Mouse (Mus musculus): ENCODE data around the gene Mcu. TPM values are rescaled to one million over a fixed set of nuclear protein-coding genes. Genes with fewer than 3 reads are reported as not detected.

Gene Mcu
- total and polyA plus RNA-seq, 3 experiments, result 4.9 to 5.7 (median 5.3) TPM

- Histone ChIP-seq H3K4me1 (ENCODE audit: control insufficient read depth in 1 of 2, insufficient read depth in 2 of 2) (peaks cover 2 to 3% of the 10 kb centered on the region in 2 experiments; a peak in 1 of 4 replicates), H3K27ac (ENCODE audit: insufficient read depth, low read depth) (no peak overlapping the region), H3K9ac (ENCODE audit: insufficient read depth, low read depth) (no peak overlapping the region), H3K4me2 (ENCODE audit: insufficient read depth, low read depth, poor library complexity, severe bottlenecking) (no peak overlapping the region), H3K79me2 (replicated peaks; ENCODE audit: control insufficient read depth, extremely low read depth, insufficient read depth, poor library complexity, severe bottlenecking) (no peaks in the 10 kb centered on the region), H3K36me3 (replicated peaks in 1 of 2; ENCODE audit: control insufficient read depth in 1 of 2, insufficient read depth in 1 of 2, low read length in 1 of 2) (peaks cover 0 to 9% of the 10 kb centered on the region in 2 experiments), H3K27me3 (replicated peaks) (no peaks in the 10 kb centered on the region), H3K4me3 (replicated peaks in 1 of 3; ENCODE audit: low read depth in 2 of 3, low read length in 2 of 3, poor library complexity in 1 of 3) (no peak overlapping the region), H3K9me3 (replicated peaks; ENCODE audit: low read length) (no peaks in the 10 kb centered on the region)
- TF ChIP-seq POLR2A (IDR thresholded peaks at IDR 0.05; ENCODE audit: low read depth, low read length) (no peak), TCF12 (IDR thresholded peaks at IDR 0.05; ENCODE audit: low read depth, low read length) (no peak), USF2 (conservative IDR thresholded peaks at IDR 0.05; ENCODE audit: low read depth, low read length) (no peak), UBTF (IDR thresholded peaks at IDR 0.05; ENCODE audit: low read depth, low read length) (no peak), BHLHE40 (IDR thresholded peaks at IDR 0.05; ENCODE audit: low read depth, low read length) (no peak), SMC3 (IDR thresholded peaks at IDR 0.05; ENCODE audit: low read depth, low read length) (no peak), MAX (IDR thresholded peaks at IDR 0.05; ENCODE audit: low read length) (no peak), PAX5 (IDR thresholded peaks at IDR 0.05; ENCODE audit: low read length) (no peak), MEF2A (IDR thresholded peaks at IDR 0.05; ENCODE audit: borderline replicate concordance, low read depth, low read length) (no peak), NRF1 (IDR thresholded peaks at IDR 0.05; ENCODE audit: low read depth, low read length) (no peak), ELF1 (IDR thresholded peaks at IDR 0.05; ENCODE audit: low read depth, low read length) (no peak)
- dilution Hi-C loops (cut with MboI; ENCODE audit: extremely low pct_ligation_motif_present, extremely low pct_unique_long_range_greater_than_20kb, low sequenced_read_pairs), result no loop called here
- no peak for DNase-seq (ENCODE audit: extremely low read depth)
- in situ Hi-C loops (cut with MboI; ENCODE audit: low pct_ligation_motif_present, low pct_unique_long_range_greater_than_20kb, low sequenced_read_pairs), result no loop called here
Observed at GRCm38 (mm10) chr10:59447546-59447945, 168.9 kb downstream of the Mcu start.

- no peaks in the 10 kb centered on the region for H3K9me3 ChIP-seq (replicated peaks; ENCODE audit: low read length)
- dilution Hi-C loops (cut with MboI; ENCODE audit: extremely low pct_ligation_motif_present, extremely low pct_unique_long_range_greater_than_20kb, low sequenced_read_pairs), result no loop called here
- H3K9ac ChIP-seq (ENCODE audit: insufficient read depth, low read depth), result no peak overlapping the region
- no peak for DNase-seq (ENCODE audit: extremely low read depth)
- H3K36me3 ChIP-seq (replicated peaks in 1 of 2; ENCODE audit: control insufficient read depth in 1 of 2, insufficient read depth in 1 of 2, low read length in 1 of 2), result peaks cover 0 to 9% of the 10 kb centered on the region in 2 experiments
- H3K4me2 ChIP-seq (ENCODE audit: insufficient read depth, low read depth, poor library complexity, severe bottlenecking), result no peak overlapping the region
- H3K27me3 ChIP-seq (replicated peaks), result no peaks in the 10 kb centered on the region
- H3K27ac ChIP-seq (ENCODE audit: insufficient read depth, low read depth), result no peak overlapping the region
- H3K79me2 ChIP-seq (replicated peaks; ENCODE audit: control insufficient read depth, extremely low read depth, insufficient read depth, poor library complexity, severe bottlenecking), result no peaks in the 10 kb centered on the region
- in situ Hi-C loops (cut with MboI; ENCODE audit: low pct_ligation_motif_present, low pct_unique_long_range_greater_than_20kb, low sequenced_read_pairs), result no loop called here
- peaks cover 2 to 3% of the 10 kb centered on the region in 2 experiments; a peak in 1 of 4 replicates for H3K4me1 ChIP-seq (ENCODE audit: control insufficient read depth in 1 of 2, insufficient read depth in 2 of 2)
- no peak overlapping the region for H3K4me3 ChIP-seq (replicated peaks in 1 of 3; ENCODE audit: low read depth in 2 of 3, low read length in 2 of 3, poor library complexity in 1 of 3)
- no peak for TF ChIP-seq EP300 (IDR thresholded peaks at IDR 0.05; ENCODE audit: low read length)
- TF ChIP-seq NRF1 (IDR thresholded peaks at IDR 0.05; ENCODE audit: low read depth, low read length), result no peak
- TF ChIP-seq IRF4 (IDR thresholded peaks at IDR 0.05; ENCODE audit: low read depth, low read length), result no peak
- TF ChIP-seq TBP (conservative IDR thresholded peaks at IDR 0.05; ENCODE audit: low read depth, low read length), result no peak
- TF ChIP-seq ZC3H11A (IDR thresholded peaks at IDR 0.05; ENCODE audit: low read depth, low read length), result no peak
- no peak for TF ChIP-seq JUN (IDR thresholded peaks at IDR 0.05; ENCODE audit: insufficient read depth, low read depth, low read length)
- TF ChIP-seq JUND (conservative IDR thresholded peaks at IDR 0.05; ENCODE audit: low read depth, low read length), result no peak
- no peak for TF ChIP-seq BHLHE40 (IDR thresholded peaks at IDR 0.05; ENCODE audit: low read depth, low read length)
- no peak for TF ChIP-seq MAX (IDR thresholded peaks at IDR 0.05; ENCODE audit: low read length)
- TF ChIP-seq SIN3A (IDR thresholded peaks at IDR 0.05; ENCODE audit: low read length), result no peak
- no peak for TF ChIP-seq PAX5 (IDR thresholded peaks at IDR 0.05; ENCODE audit: low read length)
- no peak for TF ChIP-seq NELFE (IDR thresholded peaks at IDR 0.05; ENCODE audit: low read depth, low read length)
- no peak for TF ChIP-seq SMC3 (IDR thresholded peaks at IDR 0.05; ENCODE audit: low read depth, low read length)
- TF ChIP-seq ETS1 (conservative IDR thresholded peaks at IDR 0.05; ENCODE audit: low read depth, low read length), result no peak
- no peak for TF ChIP-seq MEF2A (IDR thresholded peaks at IDR 0.05; ENCODE audit: borderline replicate concordance, low read depth, low read length)
- TF ChIP-seq CHD2 (IDR thresholded peaks at IDR 0.05; ENCODE audit: low read length), result no peak
- no peak for TF ChIP-seq TCF12 (IDR thresholded peaks at IDR 0.05; ENCODE audit: low read depth, low read length)
- TF ChIP-seq ZNF384 (IDR thresholded peaks at IDR 0.05; ENCODE audit: low read depth, low read length), result no peak
- TF ChIP-seq MAFK (IDR thresholded peaks at IDR 0.05; ENCODE audit: insufficient replicate concordance, low read length), result no peak
Observed at GRCm38 (mm10) chr10:59446911-59447437, 169.5 kb downstream of the Mcu start.
